Mouse (Mus musculus) heart, embryonic 16.5 days (tissue): Measurements from ENCODE around the gene Ttll11. TPM values are rescaled to one million over a fixed set of nuclear protein-coding genes. Genes with fewer than 3 reads are reported as not detected.
A peak's percentile ranks its signal among the peaks of the same experiment; 100 is the strongest.

ENCODE experiments used
- ATAC-seq: fragments of 200-750 bp; cut with Nextera tagmentation; replicated peaks from 2 replicates; pipeline ENCODE4 v1.8.0; 2017; ENCODE audit warnings: moderate number of reproducible peaks; ENCODE audit not compliant: insufficient read depth, low FRiP score; ENCODE audit errors: extremely low read depth
- H3K27ac ChIP-seq: fragments of 300-500 bp; sonication (generic); 2 replicates; pipeline ENCODE4 v1.5.1; 2014; ENCODE audit warnings: mild to moderate bottlenecking, low read length, control low read depth, moderate library complexity
- H3K27me3 ChIP-seq: fragments of 300-500 bp; sonication (generic); 2 replicates; pipeline ENCODE4 v1.6.1; 2014; ENCODE audit warnings: low read length, mixed read lengths; ENCODE audit not compliant: control insufficient read depth, insufficient read depth
- H3K36me3 ChIP-seq: fragments of 300-500 bp; sonication (generic); 2 replicates; pipeline ENCODE4 v1.6.1; 2014; ENCODE audit not compliant: control insufficient read depth, insufficient read depth
- H3K4me1 ChIP-seq: fragments of 300-500 bp; sonication (generic); 2 replicates; pipeline ENCODE4 v1.6.1; 2014; ENCODE audit warnings: low read length, mixed read lengths; ENCODE audit not compliant: control insufficient read depth, insufficient read depth
- H3K4me2 ChIP-seq: fragments of 300-500 bp; sonication (generic); 2 replicates; pipeline ENCODE4 v1.6.1; 2014; ENCODE audit warnings: low read depth, mild to moderate bottlenecking, control low read depth, low read length
- H3K4me3 ChIP-seq: fragments of 300-500 bp; sonication (generic); 2 replicates; pipeline ENCODE4 v1.5.1; 2014; ENCODE audit warnings: mild to moderate bottlenecking, control low read depth, low read length
- H3K9ac ChIP-seq: fragments of 300-500 bp; sonication (generic); 2 replicates; pipeline ENCODE4 v1.6.1; 2014; ENCODE audit warnings: low read length, control low read depth
- H3K9me3 ChIP-seq: fragments of 300-500 bp; sonication (generic); replicated peaks from 2 replicates; pipeline ENCODE4 v1.6.1; 2016; ENCODE audit warnings: low read length; ENCODE audit not compliant: control insufficient read depth
- WGBS: fragments of 180-500 bp; shearing (Covaris S2); extraction: QIAGEN DNeasy Blood & Tissue Kit; methylation state at CpG from one replicate; pipeline ENCODE4 v1.1.7; 2014; 5-methylcytosine and 5-hydroxymethylcytosine counted together
- polyA plus RNA-seq: library from polyadenylated mRNA; unstranded; fragments of >200 nt; fragmentation: Nextera tagmentation; extraction: Ambion mirVana; gene quantifications from 2 replicates; pipeline ENCODE4 v1.2.1, GENCODE M21; 2015

Ttll11 gene
- polyA plus RNA-seq, 1 experiment from 2014 or later, result 0.80 TPM

DNA sequence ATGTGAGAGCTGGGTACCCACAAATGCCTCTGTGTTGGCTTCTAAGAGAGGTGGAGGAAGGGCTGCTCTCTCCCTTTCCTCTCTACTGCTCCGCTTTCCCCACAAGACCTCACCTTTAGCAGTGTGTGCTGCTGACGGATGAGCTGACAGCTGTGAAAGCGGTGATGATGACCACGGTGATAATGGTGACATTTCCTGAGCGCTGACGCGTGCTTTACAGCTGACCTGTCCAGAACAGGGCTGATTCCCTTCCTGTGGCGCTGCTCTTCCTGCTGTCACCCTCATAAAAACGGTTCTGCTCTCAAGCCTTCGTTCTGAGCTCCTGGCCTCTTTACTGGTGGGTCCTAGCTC, 119.3 kb downstream of the Ttll11 start:
- Histone ChIP-seq H3K4me3 (no peak overlapping the region), H3K4me2 (0 out of 2 replicates have a peak overlapping the region, but pooled peaks have one; percentile 3), H3K27me3 (no peaks in the 10 kb centered on the region), H3K9me3 (no peaks in the 10 kb centered on the region), H3K9ac (no peak overlapping the region), H3K36me3 (no peaks in the 10 kb centered on the region), H3K4me1 (peaks cover 15% of the 10 kb centered on the region), H3K27ac (no peak overlapping the region)
- 15% methylated on average over 10 of the region's 10 CpGs for WGBS
- no peak for ATAC-seq

- Histone ChIP-seq H3K9ac (no peak overlapping the region), H3K27ac (no peak overlapping the region), H3K9me3 (no peaks in the 10 kb centered on the region), H3K27me3 (no peaks in the 10 kb centered on the region), H3K36me3 (no peaks in the 10 kb centered on the region), H3K4me2 (no peak overlapping the region), H3K4me1 (peaks cover 15% of the 10 kb centered on the region), H3K4me3 (no peak overlapping the region)
- ATAC-seq, result no peak
- WGBS, result 57% methylated on average over 7 of the region's 7 CpGs
These were observed 119.9 kb downstream of the Ttll11 start for GRCm38 (mm10) chr2:35859708-35860393.

- Histone ChIP-seq H3K9ac (no peak overlapping the region), H3K4me1 (peaks cover 15% of the 10 kb centered on the region), H3K4me2 (no peak overlapping the region), H3K36me3 (no peaks in the 10 kb centered on the region), H3K4me3 (no peak overlapping the region), H3K27me3 (no peaks in the 10 kb centered on the region), H3K9me3 (no peaks in the 10 kb centered on the region), H3K27ac (no peak overlapping the region)
- no peak for ATAC-seq
- 58% methylated on average over 6 of the region's 6 CpGs for WGBS
These were observed 121.4 kb downstream of the Ttll11 start for GRCm38 (mm10) chr2:35858281-35858680.

- peaks cover 19% of the 10 kb centered on the region for H3K4me1 ChIP-seq
- no peak overlapping the region for H3K4me2 ChIP-seq
- 88% methylated on average over 2 of the region's 2 CpGs for WGBS
- no peaks in the 10 kb centered on the region for H3K36me3 ChIP-seq
- no peak overlapping the region for H3K27ac ChIP-seq
- no peaks in the 10 kb centered on the region for H3K27me3 ChIP-seq
- no peak for ATAC-seq
- no peak overlapping the region for H3K4me3 ChIP-seq
- no peaks in the 10 kb centered on the region for H3K9me3 ChIP-seq
- H3K9ac ChIP-seq, result no peak overlapping the region
These were observed 122.8 kb downstream of the Ttll11 start for GRCm38 (mm10) chr2:35856901-35857300.

- H3K4me3 ChIP-seq, result no peak overlapping the region
- no peaks in the 10 kb centered on the region for H3K36me3 ChIP-seq
- no peak overlapping the region for H3K4me2 ChIP-seq
- ATAC-seq, result no peak
- no peaks in the 10 kb centered on the region for H3K27me3 ChIP-seq
- H3K4me1 ChIP-seq, result peaks cover 5% of the 10 kb centered on the region
- 36% methylated on average over 5 of the region's 5 CpGs for WGBS
- no peak overlapping the region for H3K27ac ChIP-seq
- H3K9ac ChIP-seq, result no peak overlapping the region
- no peaks in the 10 kb centered on the region for H3K9me3 ChIP-seq
These were observed 124.8 kb downstream of the Ttll11 start for GRCm38 (mm10) chr2:35854877-35855276.

DNA sequence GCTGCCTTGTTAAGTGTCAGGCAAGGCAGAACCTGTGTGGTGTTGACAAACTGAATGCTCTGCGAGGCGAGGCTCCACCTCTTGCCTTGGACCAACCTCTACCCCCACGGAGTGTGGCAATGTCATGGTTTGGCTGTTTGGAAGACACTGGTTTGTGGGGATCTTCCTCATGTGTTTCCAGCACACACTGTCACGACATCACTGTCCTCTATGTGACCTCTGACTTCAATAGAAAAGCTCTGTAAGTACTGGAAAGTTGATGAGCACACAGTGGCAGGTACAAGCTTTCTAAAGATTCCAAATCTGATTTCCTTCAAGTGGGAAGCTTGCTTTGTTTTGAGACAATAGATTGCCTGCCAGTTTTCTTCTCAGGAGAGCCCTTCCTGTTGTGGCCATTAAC, 126.7 kb downstream of the Ttll11 start:
- Histone ChIP-seq H3K4me1 (peaks cover 5% of the 10 kb centered on the region), H3K9me3 (no peaks in the 10 kb centered on the region), H3K27ac (no peak overlapping the region), H3K4me3 (no peak overlapping the region), H3K36me3 (no peaks in the 10 kb centered on the region), H3K27me3 (no peaks in the 10 kb centered on the region), H3K4me2 (no peak overlapping the region), H3K9ac (no peak overlapping the region)
- no peak for ATAC-seq
- WGBS, result 43% methylated on average over 4 of the region's 4 CpGs

- Histone ChIP-seq H3K4me3 (no peak overlapping the region), H3K4me1 (peaks cover 3% of the 10 kb centered on the region; the same call in 1 of the 2 replicates), H3K9ac (no peak overlapping the region), H3K36me3 (no peaks in the 10 kb centered on the region), H3K9me3 (no peaks in the 10 kb centered on the region), H3K27ac (no peak overlapping the region), H3K4me2 (no peak overlapping the region), H3K27me3 (no peaks in the 10 kb centered on the region)
- 67% methylated on average over 3 of the region's 3 CpGs for WGBS
- ATAC-seq, result no peak
These were observed 127.6 kb downstream of the Ttll11 start for GRCm38 (mm10) chr2:35852164-35852509.

- Histone ChIP-seq H3K4me3 (no peak overlapping the region), H3K9ac (no peak overlapping the region), H3K27ac (no peak overlapping the region), H3K27me3 (no peaks in the 10 kb centered on the region), H3K36me3 (no peaks in the 10 kb centered on the region), H3K4me2 (no peak overlapping the region), H3K4me1 (peaks cover 3% of the 10 kb centered on the region; the same call in 1 of the 2 replicates), H3K9me3 (no peaks in the 10 kb centered on the region)
- no peak for ATAC-seq
- 59% methylated on average over 17 of the region's 17 CpGs for WGBS
These were observed 128.1 kb downstream of the Ttll11 start for GRCm38 (mm10) chr2:35851420-35852163.

DNA sequence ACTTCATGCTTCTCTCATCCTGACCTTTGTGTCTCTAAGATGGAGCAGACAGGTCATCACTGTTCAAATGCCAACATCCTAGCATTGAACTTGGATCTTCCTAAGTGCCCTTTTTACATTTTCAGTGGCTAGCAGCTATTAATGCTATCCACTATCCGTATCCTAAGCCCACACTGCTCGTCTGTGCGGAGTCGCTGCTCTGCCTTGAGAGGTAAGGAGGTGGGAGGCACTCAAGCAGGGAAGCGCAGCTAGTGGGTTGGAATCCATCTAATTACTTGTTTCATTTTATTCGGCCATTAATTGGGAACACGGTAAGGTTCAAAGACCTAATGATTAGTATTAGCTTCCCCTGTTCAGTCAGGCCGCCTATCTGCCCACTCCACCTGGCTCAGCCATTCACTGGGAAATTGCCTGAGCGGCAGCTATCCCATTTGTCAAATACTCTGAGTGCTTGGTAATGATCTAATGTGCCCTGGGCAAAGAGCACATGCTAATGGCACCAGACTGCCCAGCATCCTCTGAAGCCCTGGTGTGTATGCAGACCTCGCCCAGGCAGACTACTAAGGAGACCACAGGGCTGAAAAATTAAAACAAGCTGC, 130.0 kb downstream of the Ttll11 start:
- no peak for ATAC-seq

More for the DNA sequence above, 130.0 kb downstream of the Ttll11 start:
- Histone ChIP-seq H3K9me3 (no peaks in the 10 kb centered on the region), H3K27ac (no peak overlapping the region), H3K4me3 (no peak overlapping the region), H3K27me3 (no peaks in the 10 kb centered on the region), H3K9ac (no peak overlapping the region), H3K4me1 (peaks cover 3% of the 10 kb centered on the region; the same call in 1 of the 2 replicates), H3K4me2 (no peak overlapping the region), H3K36me3 (no peaks in the 10 kb centered on the region)
- WGBS, result 71% methylated on average over 10 of the region's 10 CpGs
